Mouse (Mus musculus) neural tube, embryonic 12.5 days (tissue): Measurements from ENCODE around the gene Vmn2r89. TPM values are rescaled to one million over a fixed set of nuclear protein-coding genes. Genes with fewer than 3 reads are reported as not detected.
A peak's percentile ranks its signal among the peaks of the same experiment; 100 is the strongest.
"Not testable (repeated sequence)": the region's sequence is repeated elsewhere in the genome, so short reads cannot be mapped to it uniquely, and the experiment has no call there.

Experiments
- ATAC-seq: fragments of 200-750 bp; cut with Nextera tagmentation; 2 replicates; pipeline ENCODE4 v1.8.0; 2017; ENCODE audit warnings: low read depth, mild to moderate bottlenecking, moderate TSS enrichment, moderate library complexity; ENCODE audit not compliant: low FRiP score
- H3K27ac ChIP-seq: fragments of 300-500 bp; sonication (generic); 2 replicates; pipeline ENCODE4 v1.5.1; 2016
- H3K27me3 ChIP-seq: fragments of 300-500 bp; sonication (generic); replicated peaks from 2 replicates; pipeline ENCODE4 v1.6.1; 2016; ENCODE audit warnings: mild to moderate bottlenecking
- H3K36me3 ChIP-seq: fragments of 300-500 bp; sonication (generic); 2 replicates; pipeline ENCODE4 v1.6.1; 2016; ENCODE audit warnings: mild to moderate bottlenecking
- H3K4me1 ChIP-seq: fragments of 300-500 bp; sonication (generic); 2 replicates; pipeline ENCODE4 v1.6.1; 2016
- H3K4me2 ChIP-seq: fragments of 300-500 bp; sonication (generic); replicated peaks from 2 replicates; pipeline ENCODE4 v1.6.1; 2016; ENCODE audit warnings: mild to moderate bottlenecking
- H3K4me3 ChIP-seq: fragments of 300-500 bp; sonication (generic); 2 replicates; pipeline ENCODE4 v1.5.1; 2016
- H3K9ac ChIP-seq: fragments of 300-500 bp; sonication (generic); 2 replicates; pipeline ENCODE4 v1.6.1; 2016; ENCODE audit warnings: mild to moderate bottlenecking
- H3K9me3 ChIP-seq: fragments of 300-500 bp; sonication (generic); 2 replicates; pipeline ENCODE4 v1.6.1; 2016; ENCODE audit warnings: mild to moderate bottlenecking
- WGBS: fragments of 180-500 bp; shearing (Covaris S2); methylation state at CpG from one replicate; pipeline ENCODE4 v1.1.7; 2016; 5-methylcytosine and 5-hydroxymethylcytosine counted together
- polyA plus RNA-seq: library from polyadenylated mRNA; unstranded; fragments of >200 nt; fragmentation: Nextera tagmentation; extraction: Ambion mirVana; gene quantifications from 2 replicates; pipeline ENCODE4 v1.2.1, GENCODE M21; 2016

Gene Vmn2r89
- not detected in 2 replicates for polyA plus RNA-seq

DNA sequence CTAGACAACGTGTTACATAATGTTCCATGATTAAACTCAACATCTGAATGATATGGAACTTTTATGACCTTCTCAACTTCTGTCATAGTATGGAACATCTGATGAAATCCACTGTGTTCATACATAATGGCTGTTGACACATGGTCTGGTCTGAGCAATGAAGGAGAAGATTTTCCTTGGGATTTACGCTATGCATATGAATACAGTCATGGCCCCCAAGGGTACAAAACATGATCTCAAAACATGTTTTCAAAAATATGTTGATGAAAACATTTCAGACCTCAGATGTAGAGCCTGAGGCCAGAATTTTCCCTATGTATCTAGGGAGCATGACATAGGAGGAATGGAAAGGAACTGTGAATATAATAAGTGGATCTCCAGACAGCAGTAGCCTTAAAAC is at the start of gene Vmn2r89:
Vmn2r89 (plus strand) TSS at position 301 of the 400 bp plus-strand sequence.
- not testable (repeated sequence) for H3K4me2 ChIP-seq, H3K4me1 ChIP-seq, H3K9me3 ChIP-seq, ATAC-seq, H3K27me3 ChIP-seq, H3K4me3 ChIP-seq, H3K27ac ChIP-seq, H3K9ac ChIP-seq, H3K36me3 ChIP-seq
- 79% methylated on average over 2 of the region's 2 CpGs for WGBS

DNA sequence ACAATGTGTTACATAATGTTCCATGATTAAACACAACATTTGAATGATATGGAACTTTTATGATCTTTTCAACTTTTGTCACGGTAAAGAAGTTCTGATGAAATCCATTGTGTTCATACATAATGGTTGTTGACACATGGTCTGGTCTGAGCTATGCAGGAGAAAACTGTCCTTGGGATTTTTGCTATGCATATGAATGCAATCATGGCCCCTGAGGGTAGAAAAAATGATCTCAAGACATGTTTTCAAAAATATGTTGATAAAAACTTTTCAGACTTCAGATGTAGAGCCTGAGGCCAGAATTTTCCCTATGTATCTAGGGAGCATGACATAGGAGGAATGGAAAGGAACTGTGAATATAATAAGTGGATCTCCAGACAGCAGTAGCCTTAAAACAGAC is 41.1 kb upstream of the Vmn2r89 start, which contains the start of gene Vmn2r88:
Vmn2r88 (plus strand) TSS at position 301 of the 400 bp plus-strand sequence.
- H3K9me3 ChIP-seq = no peaks in the 10 kb centered on the region
- H3K36me3 ChIP-seq = no peaks in the 10 kb centered on the region
- no peaks in the 10 kb centered on the region for H3K4me1 ChIP-seq
- no peak within 1 kb of the TSS for H3K4me2 ChIP-seq
- H3K4me3 ChIP-seq = no peak within 1 kb of the TSS
- no peak within 1 kb of the TSS for H3K9ac ChIP-seq
- H3K27ac ChIP-seq = no peak within 1 kb of the TSS
- H3K27me3 ChIP-seq = no peaks in the 10 kb centered on the region
- 83% methylated on average over 1 of the region's 1 CpGs for WGBS
- ATAC-seq = no peak

DNA sequence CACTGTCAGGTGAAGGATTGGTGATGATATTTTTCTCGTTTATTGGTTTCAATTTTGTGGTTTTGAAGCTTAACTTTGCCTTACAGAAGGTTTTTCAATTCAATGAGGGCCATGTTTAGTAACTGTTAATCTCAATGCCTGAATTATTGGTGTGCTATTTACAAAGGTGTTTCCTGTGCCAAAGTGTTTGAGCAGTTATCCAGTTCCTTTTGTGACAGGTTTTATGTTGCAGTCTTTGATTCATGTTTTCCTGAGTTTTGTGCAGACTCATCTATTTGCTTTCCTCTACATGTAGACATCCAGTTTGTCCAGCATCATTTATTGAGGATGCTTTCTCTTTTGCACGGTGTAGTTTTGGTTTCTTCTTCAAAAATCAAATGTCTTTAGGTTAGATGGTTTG is 27.8 kb upstream of the Vmn2r89 start:
- H3K9ac ChIP-seq = no peak overlapping the region
- no peaks in the 10 kb centered on the region for H3K27me3 ChIP-seq
- 67% methylated on average over 2 of the region's 2 CpGs for WGBS
- H3K36me3 ChIP-seq = no peaks in the 10 kb centered on the region
- no peak overlapping the region for H3K4me3 ChIP-seq
- no peaks in the 10 kb centered on the region for H3K4me1 ChIP-seq
- no peak overlapping the region for H3K27ac ChIP-seq
- H3K4me2 ChIP-seq = no peak overlapping the region
- no peaks in the 10 kb centered on the region for H3K9me3 ChIP-seq
- no peak for ATAC-seq

DNA sequence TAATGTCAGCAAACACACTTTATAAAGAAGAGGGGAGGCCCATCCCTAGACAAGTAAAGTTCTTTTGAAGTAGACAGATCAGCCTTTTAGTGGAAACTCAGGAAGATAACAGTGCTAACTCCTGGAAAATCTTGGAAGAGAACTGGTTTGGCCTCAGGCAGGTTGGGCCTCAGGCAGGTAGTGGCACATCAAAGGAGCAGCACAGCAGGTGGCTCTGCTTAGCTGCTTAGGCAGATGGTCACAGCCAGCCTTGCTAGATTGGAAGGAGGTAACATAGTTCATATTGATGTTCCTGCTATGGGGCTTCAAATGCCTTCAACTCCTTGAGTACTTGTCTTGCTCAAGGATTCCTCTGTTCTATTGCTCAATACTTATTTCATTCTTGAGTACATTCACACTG is 21.5 kb upstream of the Vmn2r89 start:
- H3K9me3 ChIP-seq, ATAC-seq, H3K4me3 ChIP-seq, H3K36me3 ChIP-seq, H3K27me3 ChIP-seq, H3K4me2 ChIP-seq, H3K4me1 ChIP-seq, H3K9ac ChIP-seq, H3K27ac ChIP-seq: not testable (repeated sequence)

DNA sequence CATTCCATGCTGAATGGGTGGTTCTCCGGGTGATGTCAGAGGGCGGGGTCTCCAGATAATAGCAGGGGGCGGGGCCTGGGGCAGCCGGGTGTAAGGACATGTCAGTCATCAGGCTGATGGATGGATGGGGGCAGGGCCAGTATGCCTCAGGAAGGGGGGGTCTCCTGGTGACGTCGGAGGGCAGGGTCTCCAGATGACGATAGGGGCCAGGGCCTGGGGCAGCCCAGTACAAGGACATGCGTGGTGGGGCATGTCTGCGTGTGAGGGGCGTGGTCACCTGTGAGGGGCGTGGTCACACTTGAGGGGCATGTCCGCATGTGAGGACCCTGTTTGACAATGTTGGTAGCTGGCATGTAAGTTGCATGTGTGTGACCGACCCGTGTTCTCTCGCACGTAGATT is 17.1 kb upstream of the Vmn2r89 start:
- Histone ChIP-seq H3K9me3 (peaks cover 25% of the 10 kb centered on the region), H3K27me3 (no peaks in the 10 kb centered on the region), H3K4me3 (no peak overlapping the region), H3K4me2 (no peak overlapping the region), H3K36me3 (no peaks in the 10 kb centered on the region), H3K27ac (no peak overlapping the region), H3K9ac (no peak overlapping the region), H3K4me1 (no peaks in the 10 kb centered on the region)
- 96% methylated on average over 16 of the region's 16 CpGs for WGBS
- ATAC-seq = 0 out of 2 replicates have a peak, but pooled peaks have one; percentile 33

DNA sequence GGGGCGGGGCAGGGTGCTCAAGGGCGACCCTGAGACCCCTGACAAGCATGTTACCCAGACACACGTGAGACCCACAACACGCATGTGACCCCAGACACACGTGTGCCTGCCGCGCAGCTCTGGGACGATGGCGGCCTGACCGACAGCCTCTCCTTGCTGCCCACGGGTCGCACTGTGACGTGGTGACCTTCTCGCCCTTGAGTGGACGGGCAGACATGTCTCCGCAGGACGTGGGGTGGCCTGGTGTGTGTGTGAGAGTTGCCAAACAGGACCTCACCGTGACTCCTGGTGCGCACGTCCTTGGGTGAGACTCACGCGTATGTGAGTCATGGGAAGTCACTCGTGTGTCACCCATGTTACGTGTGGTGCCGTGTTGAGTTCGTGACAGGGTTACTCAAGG is 16.6 kb upstream of the Vmn2r89 start:
- Histone ChIP-seq H3K9ac (no peak overlapping the region), H3K9me3 (peaks cover 25% of the 10 kb centered on the region), H3K36me3 (no peaks in the 10 kb centered on the region), H3K4me3 (no peak overlapping the region), H3K27me3 (no peaks in the 10 kb centered on the region), H3K4me2 (no peak overlapping the region), H3K4me1 (no peaks in the 10 kb centered on the region), H3K27ac (no peak overlapping the region)
- WGBS = 98% methylated on average over 26 of the region's 26 CpGs
- no peak for ATAC-seq

DNA sequence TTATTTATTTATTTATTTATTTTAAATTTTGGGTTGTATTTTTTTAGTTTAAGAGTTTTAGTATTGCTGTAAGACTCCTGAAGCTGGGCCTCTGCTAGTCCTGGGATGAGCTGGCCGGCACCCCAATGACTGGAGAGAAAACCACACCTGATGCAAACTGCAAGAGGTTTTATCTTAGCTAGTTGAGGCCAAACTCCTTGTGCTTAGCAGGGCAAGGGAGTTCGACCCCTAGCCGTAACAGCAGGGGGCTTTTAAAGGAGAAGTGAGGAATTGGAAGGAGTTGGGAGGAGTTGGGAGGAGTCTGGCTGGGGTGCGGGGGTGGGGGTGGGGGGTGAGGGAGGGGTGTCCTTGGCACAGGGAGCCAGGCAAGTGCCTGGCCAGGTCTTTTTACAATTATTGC is 12.7 kb upstream of the Vmn2r89 start:
- H3K4me1 ChIP-seq = no peaks in the 10 kb centered on the region
- H3K27ac ChIP-seq = no peak overlapping the region
- H3K36me3 ChIP-seq = no peaks in the 10 kb centered on the region
- H3K27me3 ChIP-seq = no peaks in the 10 kb centered on the region
- H3K4me3 ChIP-seq = no peak overlapping the region
- WGBS = 81% methylated on average over 4 of the region's 4 CpGs
- H3K9ac ChIP-seq = no peak overlapping the region
- no peak overlapping the region for H3K4me2 ChIP-seq
- H3K9me3 ChIP-seq = peaks cover 25% of the 10 kb centered on the region
- ATAC-seq = no peak

DNA sequence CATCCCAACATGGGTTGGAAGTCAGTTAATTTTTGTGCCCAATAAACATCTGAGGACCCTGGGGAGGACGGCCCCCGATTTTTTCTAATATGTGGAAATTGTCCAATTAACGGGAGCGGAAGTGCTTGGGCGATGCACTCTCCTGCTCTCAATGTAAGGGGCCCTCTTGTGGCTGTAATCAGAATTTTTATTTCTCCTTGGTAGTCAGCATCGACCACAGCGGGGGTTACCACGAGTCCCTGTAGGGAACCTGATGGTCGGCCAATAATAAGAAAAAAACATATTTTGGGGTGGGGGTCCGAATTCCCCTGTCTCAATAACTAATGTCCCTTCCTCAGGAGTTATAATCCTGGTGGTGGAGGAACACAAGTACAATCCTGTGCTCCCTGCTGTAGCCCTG is 28.6 kb downstream of the Vmn2r89 start:
- not testable (repeated sequence) for H3K27ac ChIP-seq, H3K4me1 ChIP-seq, H3K4me3 ChIP-seq, H3K36me3 ChIP-seq, H3K27me3 ChIP-seq, H3K9me3 ChIP-seq, H3K9ac ChIP-seq, H3K4me2 ChIP-seq, ATAC-seq
- 93% methylated on average over 10 of the region's 10 CpGs for WGBS

DNA sequence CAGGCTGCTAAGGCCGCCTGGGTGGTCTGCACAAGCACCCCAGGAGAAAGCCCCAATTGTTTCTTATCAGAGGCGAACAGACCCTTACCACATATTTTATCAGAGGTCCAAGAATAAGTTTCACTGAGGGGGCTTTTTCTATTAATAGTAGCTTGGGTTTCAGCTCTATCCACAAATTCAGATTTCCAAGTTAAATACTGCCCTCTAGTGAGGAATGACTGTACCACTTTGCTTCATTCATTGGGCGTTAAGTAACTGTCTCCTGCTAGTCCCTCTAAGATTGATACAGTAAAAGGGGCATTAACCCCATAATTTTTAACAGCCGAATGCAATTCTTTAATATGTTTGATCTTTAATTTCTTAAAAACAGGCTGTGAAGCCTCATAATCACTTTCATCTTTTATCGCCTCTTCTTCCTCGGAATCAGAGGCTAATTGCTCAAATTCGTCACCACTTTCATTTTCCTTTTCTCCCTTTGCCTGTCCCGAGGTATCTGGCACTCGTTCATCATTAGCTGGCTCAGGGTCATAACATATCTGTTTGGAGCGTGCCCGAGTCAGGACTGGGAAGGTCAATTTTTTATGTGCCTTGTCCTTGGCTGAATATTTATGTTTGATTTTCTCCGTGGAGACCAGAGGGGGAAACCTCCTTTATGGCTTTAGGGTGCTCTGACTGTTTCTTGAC is 29.8 kb downstream of the Vmn2r89 start:
- not testable (repeated sequence) for H3K4me1 ChIP-seq, ATAC-seq
- 87% methylated on average over 12 of the region's 12 CpGs for WGBS

DNA sequence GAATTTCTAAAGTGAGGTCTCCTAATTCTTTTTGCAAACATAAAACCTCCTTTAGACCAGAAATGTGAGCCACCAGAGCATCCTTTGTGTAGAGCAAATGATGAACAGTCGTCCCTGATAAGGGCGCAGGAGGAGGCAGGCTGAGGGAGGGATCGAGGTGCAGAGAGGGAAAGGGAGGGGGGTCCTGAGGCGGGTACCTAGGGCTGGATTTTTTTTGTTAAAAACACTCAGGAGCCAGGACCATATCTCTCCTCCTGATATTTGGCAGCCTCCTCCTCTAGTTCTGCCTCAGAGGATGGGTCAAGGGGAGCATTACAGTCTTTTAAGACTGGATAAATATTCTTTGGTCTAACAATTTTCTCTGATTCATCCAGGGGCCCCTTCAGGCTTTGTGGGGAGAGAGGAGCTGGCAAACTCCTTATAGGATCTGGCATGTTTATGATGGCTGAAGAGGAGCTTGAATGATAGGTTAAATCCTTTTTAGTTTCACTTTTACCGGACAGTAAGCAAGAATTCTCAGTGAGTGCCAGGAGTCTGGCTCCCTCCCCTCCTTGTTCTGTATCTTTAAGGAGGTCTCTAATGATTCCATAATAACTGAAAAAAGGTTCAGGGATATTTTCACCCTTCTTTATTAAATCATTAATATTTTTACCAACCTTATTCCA is 30.5 kb downstream of the Vmn2r89 start:
- no peak overlapping the region for H3K27ac ChIP-seq
- H3K9ac ChIP-seq = no peak overlapping the region
- no peaks in the 10 kb centered on the region for H3K36me3 ChIP-seq
- H3K27me3 ChIP-seq = no peaks in the 10 kb centered on the region
- no peaks in the 10 kb centered on the region for H3K9me3 ChIP-seq
- H3K4me2 ChIP-seq = no peak overlapping the region
- H3K4me3 ChIP-seq = no peak overlapping the region
- H3K4me1 ChIP-seq = no peaks in the 10 kb centered on the region
- no peak for ATAC-seq
- WGBS = 84% methylated on average over 5 of the region's 5 CpGs

More for the DNA sequence above, 29.8 kb downstream of the Vmn2r89 start:
- not testable (repeated sequence) for H3K4me3 ChIP-seq, H3K36me3 ChIP-seq, H3K9ac ChIP-seq, H3K9me3 ChIP-seq, H3K27ac ChIP-seq, H3K27me3 ChIP-seq, H3K4me2 ChIP-seq

DNA sequence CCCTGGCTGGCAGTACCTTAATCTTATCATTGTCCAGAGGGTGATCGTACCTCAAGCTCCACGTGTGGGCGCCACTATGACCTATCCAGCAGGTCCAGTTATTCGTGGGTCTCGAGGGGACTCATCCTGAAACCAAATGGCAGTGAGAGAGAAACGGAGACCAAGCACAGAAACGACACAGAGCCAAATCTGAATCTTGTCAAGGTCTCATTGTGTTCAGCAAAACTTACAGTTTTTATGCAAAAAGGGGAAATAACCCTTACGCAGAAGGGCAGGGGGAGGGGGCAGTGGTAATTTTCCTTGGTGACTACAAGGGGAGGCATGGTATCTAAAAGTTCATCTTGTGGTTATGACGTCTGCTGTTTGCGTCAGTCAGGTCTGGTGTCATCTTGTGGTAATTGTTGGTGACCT is 31.3 kb downstream of the Vmn2r89 start:
- not testable (repeated sequence) for H3K9me3 ChIP-seq, H3K27ac ChIP-seq, H3K27me3 ChIP-seq, H3K4me1 ChIP-seq, H3K9ac ChIP-seq, H3K4me2 ChIP-seq, H3K4me3 ChIP-seq, H3K36me3 ChIP-seq, ATAC-seq
- 89% methylated on average over 10 of the region's 10 CpGs for WGBS

DNA sequence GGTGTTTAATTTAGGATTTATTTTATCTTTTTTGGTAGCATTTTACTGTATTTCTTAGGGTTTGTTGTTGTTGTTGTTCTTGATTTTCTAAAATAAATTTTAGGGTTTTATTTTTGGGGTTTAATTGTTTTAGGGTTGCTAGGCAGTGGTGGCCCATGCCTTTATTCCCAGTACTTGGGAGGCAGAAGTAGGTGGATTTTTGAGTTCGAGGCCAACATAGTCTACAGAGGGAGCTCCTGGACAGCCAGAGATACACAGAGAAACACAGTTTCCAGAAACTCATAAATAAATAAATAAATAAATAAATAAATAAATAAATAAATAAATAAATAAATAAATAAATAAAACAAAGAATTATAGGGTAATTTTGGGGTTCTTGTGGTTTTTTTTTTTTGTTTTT is 32.0 kb downstream of the Vmn2r89 start:
- Histone ChIP-seq H3K36me3 (no peaks in the 10 kb centered on the region), H3K27me3 (no peaks in the 10 kb centered on the region), H3K9me3 (no peaks in the 10 kb centered on the region), H3K4me2 (no peak overlapping the region), H3K4me3 (no peak overlapping the region), H3K9ac (no peak overlapping the region), H3K27ac (no peak overlapping the region), H3K4me1 (no peaks in the 10 kb centered on the region)
- ATAC-seq = no peak
- WGBS = 88% methylated on average over 1 of the region's 1 CpGs

DNA sequence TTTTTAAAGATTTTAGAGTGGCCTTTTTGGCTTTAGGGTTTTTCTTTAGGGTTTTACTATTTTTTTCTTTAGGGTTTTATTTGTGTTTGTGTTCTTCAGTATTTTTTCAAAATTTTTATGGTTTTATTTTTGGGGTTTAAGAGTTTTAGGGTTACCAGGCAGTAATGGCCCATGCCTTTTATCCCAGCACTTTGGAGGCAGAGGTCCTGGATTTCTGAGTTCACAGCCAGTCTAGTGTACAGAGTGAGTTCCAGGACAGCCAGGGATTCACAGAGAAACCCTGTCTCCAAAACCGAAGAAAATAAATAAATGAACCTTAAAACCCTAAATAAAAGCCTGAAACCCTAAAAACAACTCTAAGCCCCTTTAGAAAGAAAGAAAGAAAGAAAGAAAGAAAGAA is 34.5 kb downstream of the Vmn2r89 start:
- 94% methylated on average over 1 of the region's 1 CpGs for WGBS
- ATAC-seq = no peak
- no peak overlapping the region for H3K9ac ChIP-seq
- no peaks in the 10 kb centered on the region for H3K36me3 ChIP-seq
- H3K9me3 ChIP-seq = no peaks in the 10 kb centered on the region
- H3K27me3 ChIP-seq = no peaks in the 10 kb centered on the region
- no peak overlapping the region for H3K4me3 ChIP-seq
- H3K4me2 ChIP-seq = no peak overlapping the region
- H3K27ac ChIP-seq = no peak overlapping the region
- H3K4me1 ChIP-seq = no peaks in the 10 kb centered on the region
